Mouse (Mus musculus) limb, embryonic 14.5 days (tissue): ENCODE data around the gene Unc13a. TPM values are rescaled to one million over a fixed set of nuclear protein-coding genes. Genes with fewer than 3 reads are reported as not detected.

Experiments used
- ATAC-seq: fragments of 200-750 bp; cut with Nextera tagmentation; 2 replicates; pipeline ENCODE4 v1.8.0; 2017; ENCODE audit warnings: low read depth, moderate number of reproducible peaks, moderate TSS enrichment; ENCODE audit not compliant: low FRiP score
- DNase-seq: peaks from one replicate; pipeline ENCODE4 v3.0.0-alpha.2; 2015; ENCODE audit warnings: low spot score
- H3K27ac ChIP-seq: fragments of 300-500 bp; sonication (generic); replicated peaks from 2 replicates; pipeline ENCODE4 v1.5.1; 2014; ENCODE audit warnings: low read depth, mild to moderate bottlenecking, low read length, moderate library complexity, mixed read lengths
- H3K27me3 ChIP-seq: fragments of 300-500 bp; sonication (generic); 2 replicates; pipeline ENCODE4 v1.6.1; 2014; ENCODE audit warnings: low read length, mixed read lengths; ENCODE audit not compliant: control insufficient read depth, insufficient read depth
- H3K36me3 ChIP-seq: fragments of 300-500 bp; sonication (generic); 2 replicates; pipeline ENCODE4 v1.6.1; 2014; ENCODE audit warnings: mild to moderate bottlenecking, low read length, moderate library complexity, mixed read lengths; ENCODE audit not compliant: control insufficient read depth, insufficient read depth
- H3K4me1 ChIP-seq: fragments of 300-500 bp; sonication (generic); 2 replicates; pipeline ENCODE4 v1.6.1; 2014; ENCODE audit warnings: antibody characterized with exemption, low read length, mixed read lengths; ENCODE audit not compliant: control insufficient read depth, insufficient read depth
- H3K4me2 ChIP-seq: fragments of 300-500 bp; sonication (generic); replicated peaks from 2 replicates; pipeline ENCODE4 v1.6.1; 2014; ENCODE audit warnings: low read depth, mild to moderate bottlenecking, low read length, moderate library complexity; ENCODE audit not compliant: severe bottlenecking
- H3K4me3 ChIP-seq: fragments of 300-500 bp; sonication (generic); replicated peaks from 2 replicates; pipeline ENCODE4 v1.5.1; 2014; ENCODE audit warnings: low read length
- H3K9ac ChIP-seq: fragments of 300-500 bp; sonication (generic); 2 replicates; pipeline ENCODE4 v1.6.1; 2014; ENCODE audit warnings: mild to moderate bottlenecking, low read depth, low read length, moderate library complexity; ENCODE audit not compliant: severe bottlenecking
- H3K9me3 ChIP-seq: fragments of 300-500 bp; sonication (generic); 2 replicates; pipeline ENCODE4 v1.6.1; 2016; ENCODE audit warnings: low read length; ENCODE audit not compliant: control insufficient read depth
- POLR2A ChIP-seq: fragments of 200-500 bp; IDR thresholded peaks from 2 replicates; pipeline ENCODE4 v1.8.0; 2012; ENCODE audit warnings: inconsistent platforms, mild to moderate bottlenecking, moderate library complexity, borderline replicate concordance; ENCODE audit not compliant: insufficient read depth, insufficient read length; ENCODE audit errors: extremely low read depth
- WGBS: fragments of 180-500 bp; shearing (Covaris S2); extraction: QIAGEN DNeasy Blood & Tissue Kit; methylation state at CpG from one replicate; pipeline ENCODE4 v1.1.7; 2014; 5-methylcytosine and 5-hydroxymethylcytosine counted together
- microRNA-seq: library from miRNA; unstranded; fragments of <30 nt; microRNA quantifications from one replicate; pipeline ENCODE4, GENCODE M21; 2016
- polyA plus RNA-seq, 2 experiments: library from polyadenylated mRNA; depleted of rRNA in 1 of 2; stranded (reverse) in 1 of 2; unstranded in 1 of 2; fragments of >200 nt; fragmentation: Nextera tagmentation in 1 of 2; extraction: Ambion mirVana in 1 of 2; gene quantifications; 2 replicates each; pipeline versions ENCODE4 v1.2.1 to v1.2.3; 2012 to 2014

The Unc13a gene
- polyA plus RNA-seq, 2 experiments: 0.39 to 0.91 TPM

DNA sequence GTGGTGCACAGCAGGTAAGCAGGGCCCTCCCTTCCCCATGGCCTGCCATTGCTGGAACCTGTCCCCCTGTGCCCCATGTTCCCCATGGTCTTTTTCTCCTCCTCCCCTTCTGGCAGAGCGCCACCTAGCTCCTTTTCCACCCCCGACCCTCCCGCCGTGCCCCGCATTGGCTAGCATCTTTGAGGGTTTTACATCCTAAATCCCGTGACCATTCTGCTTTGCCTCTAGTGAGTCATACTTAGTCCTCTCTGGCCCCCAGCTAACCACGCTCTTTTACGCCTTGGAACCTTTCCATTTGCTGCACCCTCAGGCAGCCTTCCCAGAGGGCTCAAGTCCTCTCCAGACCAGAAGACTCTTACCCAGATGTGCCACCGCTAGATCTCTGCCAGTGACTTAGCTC lies 91.4 kb downstream of the Unc13a start:
- ATAC-seq: no peak
- no peak for DNase-seq
- 46% methylated on average over 9 of the region's 9 CpGs for WGBS

GRCm38 (mm10) chr8:71579476-71579875 lies 92.1 kb downstream of the Unc13a start:
- no peak for ATAC-seq
- TF ChIP-seq POLR2A: no peak
- no peak overlapping the region for H3K4me3 ChIP-seq
- H3K9me3 ChIP-seq: no peaks in the 10 kb centered on the region
- H3K4me1 ChIP-seq: no peaks in the 10 kb centered on the region
- WGBS: 87% methylated on average over 10 of the region's 14 CpGs
- no peak for DNase-seq
- H3K36me3 ChIP-seq: peaks cover 26% of the 10 kb centered on the region
- no peak overlapping the region for H3K9ac ChIP-seq
- no peak overlapping the region for H3K27ac ChIP-seq
- no peak overlapping the region for H3K4me2 ChIP-seq
- H3K27me3 ChIP-seq: no peaks in the 10 kb centered on the region

More for the DNA sequence above, 91.4 kb downstream of the Unc13a start:
- H3K27ac ChIP-seq: no peak overlapping the region
- no peak overlapping the region for H3K9ac ChIP-seq
- no peaks in the 10 kb centered on the region for H3K9me3 ChIP-seq
- H3K4me3 ChIP-seq: no peak overlapping the region
- H3K36me3 ChIP-seq: peaks cover 34% of the 10 kb centered on the region
- H3K4me2 ChIP-seq: no peak overlapping the region
- H3K27me3 ChIP-seq: no peaks in the 10 kb centered on the region
- no peaks in the 10 kb centered on the region for H3K4me1 ChIP-seq
- TF ChIP-seq POLR2A: no peak

DNA sequence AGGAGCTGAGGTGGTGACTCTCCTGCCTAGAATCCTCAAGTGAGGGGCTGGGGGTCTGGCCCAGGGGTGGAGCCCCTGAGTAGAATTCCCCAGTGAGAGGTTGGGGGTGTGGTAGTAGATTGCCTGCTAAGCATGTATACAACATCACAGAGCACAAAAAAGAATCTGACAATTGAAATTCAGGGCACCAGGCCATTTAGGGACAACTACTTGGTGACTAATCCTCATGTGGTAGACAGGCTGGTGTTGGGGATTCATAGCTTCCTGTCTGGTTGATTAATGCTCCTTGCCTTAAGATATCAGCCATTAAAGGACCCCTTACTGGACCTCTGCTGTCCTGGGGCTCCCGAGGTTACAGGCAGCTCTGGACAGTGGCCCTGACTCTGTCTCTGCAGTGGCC lies 92.5 kb downstream of the Unc13a start:
- TF ChIP-seq POLR2A: no peak
- no peak for DNase-seq
- no peaks in the 10 kb centered on the region for H3K27me3 ChIP-seq
- no peak overlapping the region for H3K9ac ChIP-seq
- no peak overlapping the region for H3K4me2 ChIP-seq
- ATAC-seq: no peak
- H3K27ac ChIP-seq: no peak overlapping the region
- no peaks in the 10 kb centered on the region for H3K9me3 ChIP-seq
- WGBS: 81% methylated on average over 1 of the region's 1 CpGs
- H3K4me3 ChIP-seq: no peak overlapping the region
- peaks cover 22% of the 10 kb centered on the region for H3K36me3 ChIP-seq
- H3K4me1 ChIP-seq: no peaks in the 10 kb centered on the region

DNA sequence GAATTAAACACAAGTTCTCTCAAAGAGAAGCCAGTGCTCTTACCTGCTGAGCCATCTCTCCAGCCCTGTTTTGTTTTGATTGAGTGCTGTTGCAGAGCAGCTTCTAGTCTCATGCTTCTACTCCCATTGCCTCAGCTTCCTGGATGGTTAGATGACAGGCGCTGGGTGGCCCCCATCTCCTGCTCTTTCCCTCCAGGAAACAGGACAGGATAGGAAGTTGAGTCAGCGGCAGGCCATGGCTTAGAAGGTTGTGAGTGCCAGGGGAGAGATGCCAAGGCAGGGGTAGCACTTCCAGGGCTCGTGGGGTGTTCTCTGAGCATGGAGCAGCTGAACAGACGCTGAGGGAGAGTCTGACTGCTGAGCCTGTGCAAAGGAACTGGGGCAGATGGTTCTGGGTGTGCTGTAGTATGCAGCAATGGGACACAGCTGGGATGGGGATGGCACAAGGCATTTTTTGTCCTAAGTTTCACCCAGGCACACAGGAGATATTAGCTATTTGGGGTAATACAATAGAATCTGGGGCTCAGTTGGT lies 93.6 kb downstream of the Unc13a start:
- Histone ChIP-seq H3K9me3 (no peaks in the 10 kb centered on the region), H3K27ac (no peak overlapping the region), H3K9ac (no peak overlapping the region), H3K27me3 (no peaks in the 10 kb centered on the region), H3K36me3 (peaks cover 20% of the 10 kb centered on the region), H3K4me1 (peaks cover 5% of the 10 kb centered on the region), H3K4me3 (no peak overlapping the region), H3K4me2 (no peak overlapping the region)
- ATAC-seq (no peak), DNase-seq (no peak)
- WGBS: 75% methylated on average over 4 of the region's 4 CpGs
- no peak for TF ChIP-seq POLR2A

GRCm38 (mm10) chr8:71575020-71575419 lies 96.5 kb downstream of the Unc13a start:
- Histone ChIP-seq H3K27ac (no peak overlapping the region), H3K4me1 (peaks cover 22% of the 10 kb centered on the region), H3K9ac (no peak overlapping the region), H3K27me3 (no peaks in the 10 kb centered on the region), H3K4me3 (no peak overlapping the region), H3K9me3 (no peaks in the 10 kb centered on the region), H3K36me3 (no peaks in the 10 kb centered on the region), H3K4me2 (no peak overlapping the region)
- no peak for DNase-seq
- 54% methylated on average over 1 of the region's 1 CpGs for WGBS
- TF ChIP-seq POLR2A: no peak
- no peak for ATAC-seq

DNA sequence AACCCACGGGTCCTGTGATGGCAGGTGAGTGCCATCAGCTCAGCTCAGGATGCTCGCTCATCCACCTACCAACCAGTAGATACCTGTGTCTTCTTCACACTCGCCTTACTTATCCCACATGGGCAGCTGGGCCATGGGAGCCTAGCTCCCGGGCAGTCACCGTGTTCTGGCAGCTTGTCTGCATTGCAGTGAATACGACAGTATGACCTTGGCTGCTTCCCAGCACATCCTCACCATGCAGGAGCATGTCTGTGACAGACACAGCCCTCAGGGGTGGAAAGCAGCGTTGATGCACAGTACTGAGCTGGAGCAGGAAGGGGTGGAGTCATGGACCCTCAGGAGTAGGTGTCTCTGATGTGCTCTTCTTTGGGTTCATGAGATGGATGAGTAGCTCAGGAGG lies 97.1 kb downstream of the Unc13a start:
- no peak overlapping the region for H3K27ac ChIP-seq

More for the DNA sequence above, 97.1 kb downstream of the Unc13a start:
- Histone ChIP-seq H3K27me3 (no peaks in the 10 kb centered on the region), H3K4me1 (peaks cover 23% of the 10 kb centered on the region), H3K4me3 (no peak overlapping the region), H3K36me3 (no peaks in the 10 kb centered on the region), H3K9me3 (no peaks in the 10 kb centered on the region), H3K4me2 (no peak overlapping the region), H3K9ac (no peak overlapping the region)
- no peak for ATAC-seq
- DNase-seq: no peak
- WGBS: 73% methylated on average over 7 of the region's 7 CpGs
- no peak for TF ChIP-seq POLR2A

Small RNAs within 50 kb of the gene (microRNA-seq; reads per million reads assigned to microRNA genes)
- gene Mir6769b: not detected

Other genes starting within 250 kb of the Unc13a start
- 72.6 and 88.1 TPM in 2 replicates for gene Abhd8, start 208.1 kb downstream of the Unc13a start, polyA plus RNA-seq (2012; rRNA removed)
- gene Abhd8, start 208.1 kb downstream of the Unc13a start, polyA plus RNA-seq (2014; fragmentation: Nextera tagmentation; extraction: Ambion mirVana): 48.6 and 57.1 TPM in 2 replicates
- 62.3 and 70.6 TPM in 2 replicates for gene Mrpl34, start 206.8 kb downstream of the Unc13a start, polyA plus RNA-seq (2012; rRNA removed)
- 121 and 130 TPM in 2 replicates for gene Mrpl34, start 206.8 kb downstream of the Unc13a start, polyA plus RNA-seq (2014; fragmentation: Nextera tagmentation; extraction: Ambion mirVana)
- 101 and 127 TPM in 2 replicates for gene Dda1, start 202.6 kb downstream of the Unc13a start, polyA plus RNA-seq (2012; rRNA removed)
- gene Dda1, start 202.6 kb downstream of the Unc13a start, polyA plus RNA-seq (2014; fragmentation: Nextera tagmentation; extraction: Ambion mirVana): 94.6 and 99.6 TPM in 2 replicates
- gene Ano8, start 185.8 kb downstream of the Unc13a start, polyA plus RNA-seq (2012; rRNA removed): 37.2 and 43.3 TPM in 2 replicates
- 1.8 and 3.0 TPM in 2 replicates for gene Ano8, start 185.8 kb downstream of the Unc13a start, polyA plus RNA-seq (2014; fragmentation: Nextera tagmentation; extraction: Ambion mirVana)
- 41.6 and 59.5 TPM in 2 replicates for gene Gtpbp3, start 183.7 kb downstream of the Unc13a start, polyA plus RNA-seq (2012; rRNA removed)
- 5.9 and 6.8 TPM in 2 replicates for gene Gtpbp3, start 183.7 kb downstream of the Unc13a start, polyA plus RNA-seq (2014; fragmentation: Nextera tagmentation; extraction: Ambion mirVana)
- 59.8 and 77.7 TPM in 2 replicates for gene Plvap, start 160.0 kb downstream of the Unc13a start, polyA plus RNA-seq (2012; rRNA removed)
- gene Plvap, start 160.0 kb downstream of the Unc13a start, polyA plus RNA-seq (2014; fragmentation: Nextera tagmentation; extraction: Ambion mirVana): 53.2 and 57.2 TPM in 2 replicates
- gene Ccdc194, start 146.0 kb downstream of the Unc13a start, polyA plus RNA-seq (2012; rRNA removed): 1.3 and 1.6 TPM in 2 replicates
- gene Ccdc194, start 146.0 kb downstream of the Unc13a start, polyA plus RNA-seq (2014; fragmentation: Nextera tagmentation; extraction: Ambion mirVana): 0.57 and 1.2 TPM in 2 replicates
- gene Bst2, start 134.3 kb downstream of the Unc13a start, polyA plus RNA-seq (2012; rRNA removed): 47.2 and 50.6 TPM in 2 replicates
- 12.4 and 16.5 TPM in 2 replicates for gene Bst2, start 134.3 kb downstream of the Unc13a start, polyA plus RNA-seq (2014; fragmentation: Nextera tagmentation; extraction: Ambion mirVana)
- 107 and 169 TPM in 2 replicates for gene Mvb12a, start 128.8 kb downstream of the Unc13a start, polyA plus RNA-seq (2012; rRNA removed)
- gene Mvb12a, start 128.8 kb downstream of the Unc13a start, polyA plus RNA-seq (2014; fragmentation: Nextera tagmentation; extraction: Ambion mirVana): 104 and 107 TPM in 2 replicates
- 0.34 and 0.59 TPM in 2 replicates for gene Tmem221, start 112.9 kb downstream of the Unc13a start, polyA plus RNA-seq (2012; rRNA removed)
- gene Tmem221, start 112.9 kb downstream of the Unc13a start, polyA plus RNA-seq (2014; fragmentation: Nextera tagmentation; extraction: Ambion mirVana): 0.48 and 0.89 TPM in 2 replicates
- not detected in 2 replicates for gene Nxnl1, start 105.2 kb downstream of the Unc13a start, polyA plus RNA-seq (2012; rRNA removed)
- gene Nxnl1, start 105.2 kb downstream of the Unc13a start, polyA plus RNA-seq (2014; fragmentation: Nextera tagmentation; extraction: Ambion mirVana): 0.25 TPM in 1 of 2 replicates, not detected in the other
- 87.8 and 133 TPM in 2 replicates for gene Slc27a1, start 102.9 kb downstream of the Unc13a start, polyA plus RNA-seq (2012; rRNA removed)
- 24.3 and 25.9 TPM in 2 replicates for gene Slc27a1, start 102.9 kb downstream of the Unc13a start, polyA plus RNA-seq (2014; fragmentation: Nextera tagmentation; extraction: Ambion mirVana)
- 141 and 216 TPM in 2 replicates for gene Pgls, start 79.6 kb downstream of the Unc13a start, polyA plus RNA-seq (2012; rRNA removed)
- 249 and 255 TPM in 2 replicates for gene Pgls, start 79.6 kb downstream of the Unc13a start, polyA plus RNA-seq (2014; fragmentation: Nextera tagmentation; extraction: Ambion mirVana)
- 7.5 and 7.8 TPM in 2 replicates for gene Fam129c, start 74.1 kb downstream of the Unc13a start, polyA plus RNA-seq (2012; rRNA removed)
- gene Fam129c, start 74.1 kb downstream of the Unc13a start, polyA plus RNA-seq (2014; fragmentation: Nextera tagmentation; extraction: Ambion mirVana): 2.9 and 3.3 TPM in 2 replicates
- gene Colgalt1, start 60.8 kb downstream of the Unc13a start, polyA plus RNA-seq (2012; rRNA removed): 240 and 285 TPM in 2 replicates
- 114 and 116 TPM in 2 replicates for gene Colgalt1, start 60.8 kb downstream of the Unc13a start, polyA plus RNA-seq (2014; fragmentation: Nextera tagmentation; extraction: Ambion mirVana)
- gene Jak3, start 4.5 kb upstream of the Unc13a start, polyA plus RNA-seq (2012; rRNA removed): 8.0 and 11.1 TPM in 2 replicates
- gene Jak3, start 4.5 kb upstream of the Unc13a start, polyA plus RNA-seq (2014; fragmentation: Nextera tagmentation; extraction: Ambion mirVana): 5.2 and 5.3 TPM in 2 replicates
- gene Insl3, start 17.5 kb upstream of the Unc13a start, polyA plus RNA-seq (2012; rRNA removed): 1.8 and 2.5 TPM in 2 replicates
- gene Insl3, start 17.5 kb upstream of the Unc13a start, polyA plus RNA-seq (2014; fragmentation: Nextera tagmentation; extraction: Ambion mirVana): 1.7 TPM in 1 of 2 replicates, not detected in the other
- gene B3gnt3, start 30.0 kb upstream of the Unc13a start, polyA plus RNA-seq (2012; rRNA removed): 1.1 and 1.5 TPM in 2 replicates
- 0.67 and 0.77 TPM in 2 replicates for gene B3gnt3, start 30.0 kb upstream of the Unc13a start, polyA plus RNA-seq (2014; fragmentation: Nextera tagmentation; extraction: Ambion mirVana)
- gene Fcho1, start 54.0 kb upstream of the Unc13a start, polyA plus RNA-seq (2012; rRNA removed): 10.4 and 11.0 TPM in 2 replicates
- 3.3 and 3.6 TPM in 2 replicates for gene Fcho1, start 54.0 kb upstream of the Unc13a start, polyA plus RNA-seq (2014; fragmentation: Nextera tagmentation; extraction: Ambion mirVana)
- gene Zfp709, start 210.3 kb upstream of the Unc13a start, polyA plus RNA-seq (2012; rRNA removed): 1.9 and 2.3 TPM in 2 replicates
- gene Zfp709, start 210.3 kb upstream of the Unc13a start, polyA plus RNA-seq (2014; fragmentation: Nextera tagmentation; extraction: Ambion mirVana): 7.9 and 9.0 TPM in 2 replicates
- gene Zfp882, start 236.9 kb upstream of the Unc13a start, polyA plus RNA-seq (2012; rRNA removed): 3.4 and 5.5 TPM in 2 replicates
- 5.7 TPM in 2 replicates for gene Zfp882, start 236.9 kb upstream of the Unc13a start, polyA plus RNA-seq (2014; fragmentation: Nextera tagmentation; extraction: Ambion mirVana)
- gene Zfp617, start 236.9 kb upstream of the Unc13a start, polyA plus RNA-seq (2012; rRNA removed): 11.2 and 14.9 TPM in 2 replicates
- 19.7 and 21.2 TPM in 2 replicates for gene Zfp617, start 236.9 kb upstream of the Unc13a start, polyA plus RNA-seq (2014; fragmentation: Nextera tagmentation; extraction: Ambion mirVana)